Mouse (Mus musculus) testis, adult 2 months (tissue): ENCODE measurements around the gene Sertad3. TPM values are rescaled to one million over a fixed set of nuclear protein-coding genes. Genes with fewer than 3 reads are reported as not detected.

ENCODE experiments used
- H3K27ac ChIP-seq: fragments of 200-500 bp; 2 replicates; pipeline ENCODE4 v1.5.1; 2012; ENCODE audit warnings: low read depth, low read length; ENCODE audit not compliant: control insufficient read depth, insufficient read depth
- H3K27me3 ChIP-seq: fragments of 200-500 bp; 2 replicates; pipeline ENCODE4 v1.6.1; 2012; ENCODE audit warnings: mild to moderate bottlenecking, low read length, moderate library complexity; ENCODE audit not compliant: control insufficient read depth, insufficient read depth
- H3K36me3 ChIP-seq: fragments of 200-500 bp; 2 replicates; pipeline ENCODE4 v1.6.1; 2012; ENCODE audit warnings: mild to moderate bottlenecking, low read length; ENCODE audit not compliant: control insufficient read depth, insufficient read depth
- H3K4me1 ChIP-seq: fragments of 200-500 bp; 2 replicates; pipeline ENCODE4 v1.6.1; 2012; ENCODE audit warnings: low read length; ENCODE audit not compliant: control insufficient read depth, insufficient read depth
- H3K4me3 ChIP-seq: fragments of 200-500 bp; 2 replicates; pipeline ENCODE4 v1.5.1; 2012; ENCODE audit warnings: low read depth, mild to moderate bottlenecking, low read length, moderate library complexity, mixed read lengths; ENCODE audit not compliant: control insufficient read depth
- CTCF ChIP-seq: fragments of 200-500 bp; IDR thresholded peaks from 2 replicates; pipeline ENCODE4 v1.5.1; 2012; ENCODE audit warnings: low read depth, mild to moderate bottlenecking, inconsistent platforms, low read length, moderate library complexity; ENCODE audit not compliant: control insufficient read depth, insufficient read depth, insufficient replicate concordance
- POLR2A ChIP-seq: fragments of 200-500 bp; IDR thresholded peaks from 2 replicates; pipeline ENCODE4 v1.6.1; 2012; ENCODE audit warnings: low read depth, mild to moderate bottlenecking, inconsistent platforms, low read length, moderate library complexity; ENCODE audit not compliant: control insufficient read depth
- polyA plus RNA-seq: library from polyadenylated mRNA; depleted of rRNA; stranded (reverse); fragments of >200 nt; gene quantifications from 2 replicates; pipeline ENCODE4 v1.2.3, GENCODE M21; 2012

The Sertad3 gene
- polyA plus RNA-seq, 1 experiment = 4.7 TPM

DNA sequence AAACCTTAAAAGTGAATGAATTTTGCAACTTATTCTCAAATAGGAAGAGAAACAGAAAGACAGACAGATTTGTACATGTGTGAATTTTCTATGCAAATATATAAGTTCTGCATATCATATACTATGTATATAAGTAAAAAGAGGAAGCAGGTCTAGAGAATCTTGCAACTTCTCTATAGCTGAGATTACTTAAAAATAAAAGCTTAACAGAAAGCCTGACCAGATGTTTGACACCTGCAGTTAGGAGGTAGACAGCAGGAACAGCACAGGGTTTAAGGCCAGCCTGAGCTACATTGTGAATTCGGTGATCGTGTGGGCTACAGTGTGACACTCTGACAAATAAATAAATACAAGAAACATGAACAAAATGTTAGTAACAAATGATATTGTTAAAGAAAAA, 22.2 kb upstream of the Sertad3 start:
- Histone ChIP-seq H3K36me3 (no peaks in the 10 kb centered on the region), H3K27me3 (no peaks in the 10 kb centered on the region), H3K27ac (no peak overlapping the region), H3K4me1 (peaks cover 16% of the 10 kb centered on the region), H3K4me3 (no peak overlapping the region)
- no peak for TF ChIP-seq POLR2A
- TF ChIP-seq CTCF = no peak

DNA sequence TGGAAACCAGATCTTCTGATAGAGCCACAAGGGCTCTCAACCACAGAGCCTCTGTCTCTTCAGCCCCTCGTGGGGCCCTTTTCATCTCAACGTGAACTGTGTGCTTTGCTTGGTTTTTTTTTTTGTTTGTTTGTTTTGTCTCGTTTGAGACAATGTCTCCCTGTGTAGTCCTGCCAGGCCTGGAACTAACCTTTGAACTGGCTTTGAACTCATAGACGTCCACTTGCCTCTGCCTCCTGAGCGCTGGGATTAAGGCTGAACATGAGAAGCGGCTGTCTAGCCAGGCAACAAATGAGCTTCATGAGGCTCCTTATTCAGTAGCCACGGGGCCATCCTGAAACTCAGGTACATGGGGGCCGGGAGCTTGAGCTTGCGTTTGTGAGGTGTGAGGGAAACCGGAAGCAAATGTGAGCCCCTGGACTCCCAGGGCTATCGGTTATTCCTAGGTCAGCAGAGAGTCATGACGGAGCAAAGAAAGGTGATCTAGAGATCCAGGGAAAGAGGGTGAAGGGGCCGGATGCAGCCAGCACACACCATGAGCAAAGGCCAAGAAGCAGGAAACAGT, 21.3 kb upstream of the Sertad3 start:
- Histone ChIP-seq H3K4me1 (peaks cover 14% of the 10 kb centered on the region), H3K27ac (no peak overlapping the region), H3K27me3 (no peaks in the 10 kb centered on the region), H3K4me3 (no peak overlapping the region), H3K36me3 (no peaks in the 10 kb centered on the region)
- no peak for TF ChIP-seq POLR2A
- TF ChIP-seq CTCF = no peak

DNA sequence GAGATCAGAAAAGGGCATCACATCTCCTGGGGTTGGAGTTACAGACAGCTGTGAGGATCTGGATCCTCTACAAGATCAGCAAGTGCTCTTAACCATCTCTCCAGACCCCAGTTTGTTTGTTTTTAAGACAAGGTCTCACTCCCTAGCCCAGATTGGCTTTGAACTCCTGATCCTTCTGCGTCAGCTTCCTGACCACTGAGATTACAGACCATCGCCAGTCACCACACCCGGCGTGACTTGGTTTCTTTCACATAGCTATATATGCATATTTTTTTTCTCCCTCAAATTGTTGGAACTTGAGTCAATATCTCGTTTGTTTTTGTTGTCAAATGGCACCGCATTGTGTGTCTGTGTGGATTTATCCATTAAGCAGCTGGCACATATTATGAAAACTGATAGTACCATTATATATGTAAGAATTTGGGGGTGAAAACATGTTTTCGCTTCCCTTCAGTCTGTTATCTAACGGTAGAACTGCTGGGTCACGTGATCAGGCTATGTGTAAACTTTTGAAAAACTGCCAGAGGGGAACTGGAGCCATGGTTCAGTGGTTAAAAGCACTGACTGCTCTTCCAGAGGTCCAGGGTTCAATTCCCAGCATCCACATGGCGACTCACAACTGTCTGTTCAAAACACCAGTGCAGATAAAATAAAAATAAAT, 19.0 kb upstream of the Sertad3 start:
- Histone ChIP-seq H3K4me1 (peaks cover 3% of the 10 kb centered on the region), H3K27me3 (no peaks in the 10 kb centered on the region), H3K4me3 (no peak overlapping the region), H3K27ac (no peak overlapping the region), H3K36me3 (no peaks in the 10 kb centered on the region)
- TF ChIP-seq POLR2A (no peak), CTCF (no peak)

DNA sequence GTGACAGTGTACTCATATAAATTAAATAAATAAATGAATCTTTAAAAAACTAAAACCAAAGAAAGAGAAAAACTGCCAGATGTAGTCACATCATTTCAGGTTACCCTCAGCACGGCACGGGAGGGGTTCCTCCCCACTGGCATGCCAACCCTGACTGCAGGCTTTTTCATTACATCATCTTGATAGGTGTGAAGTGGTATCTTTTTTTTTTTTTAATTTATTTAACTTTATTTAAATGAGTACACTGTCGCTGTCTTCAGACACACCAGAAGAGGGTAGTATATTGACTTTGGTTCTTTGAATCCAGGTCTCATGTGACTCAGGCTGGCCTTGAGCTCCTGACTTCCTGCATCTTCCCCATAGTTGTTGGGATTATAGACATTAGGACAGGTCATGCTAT, 18.3 kb upstream of the Sertad3 start:
- no peaks in the 10 kb centered on the region for H3K36me3 ChIP-seq
- TF ChIP-seq CTCF (no peak), POLR2A (no peak)
- H3K27ac ChIP-seq = no peak overlapping the region
- H3K4me3 ChIP-seq = no peak overlapping the region
- H3K27me3 ChIP-seq = no peaks in the 10 kb centered on the region
- peaks cover 3% of the 10 kb centered on the region for H3K4me1 ChIP-seq

DNA sequence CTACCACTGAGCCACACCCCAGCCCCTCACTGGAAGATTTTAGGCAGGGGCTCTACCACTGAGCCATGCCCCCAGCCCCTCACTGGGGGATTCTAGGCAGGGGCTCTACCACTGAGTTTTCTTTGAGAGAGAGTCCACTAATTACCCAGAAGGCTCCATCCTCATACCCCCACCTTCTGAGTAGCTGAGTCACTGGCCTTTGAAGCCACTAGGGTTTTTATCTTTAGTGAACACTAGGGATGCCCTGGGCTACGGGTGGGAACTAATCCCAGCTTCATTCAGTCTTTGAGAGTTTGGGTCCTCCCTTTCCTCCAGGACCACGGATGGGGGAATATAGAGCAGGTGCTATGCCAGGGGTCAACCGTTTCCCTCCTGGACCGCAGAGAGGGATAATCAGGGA, 15.0 kb upstream of the Sertad3 start:
- peaks cover 2% of the 10 kb centered on the region for H3K4me1 ChIP-seq
- H3K36me3 ChIP-seq = no peaks in the 10 kb centered on the region
- H3K27me3 ChIP-seq = no peaks in the 10 kb centered on the region
- H3K27ac ChIP-seq = no peak overlapping the region
- TF ChIP-seq POLR2A = no peak
- TF ChIP-seq CTCF = no peak
- no peak overlapping the region for H3K4me3 ChIP-seq

DNA sequence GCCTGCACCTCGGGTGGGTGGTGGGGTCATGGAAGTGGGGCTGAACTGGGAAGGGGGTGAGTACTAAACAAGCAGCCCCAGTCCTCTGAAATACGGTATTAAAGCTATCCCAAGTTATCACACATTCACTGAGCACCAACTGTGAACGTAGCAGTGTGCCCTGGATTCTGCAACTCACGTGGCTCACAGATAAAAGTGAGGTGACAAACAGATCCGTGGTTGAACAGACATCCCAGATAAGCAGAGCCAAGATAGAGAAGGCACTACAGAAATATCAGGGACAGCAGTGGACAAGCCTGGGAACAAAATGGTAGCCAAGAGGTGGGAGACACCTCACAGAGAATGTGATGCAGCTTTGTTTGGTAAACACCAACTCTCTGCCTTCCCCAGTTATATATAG, 13.9 kb upstream of the Sertad3 start:
- no peaks in the 10 kb centered on the region for H3K36me3 ChIP-seq
- H3K27ac ChIP-seq = no peak overlapping the region
- peaks cover 2% of the 10 kb centered on the region for H3K4me1 ChIP-seq
- no peaks in the 10 kb centered on the region for H3K27me3 ChIP-seq
- no peak overlapping the region for H3K4me3 ChIP-seq
- no peak for TF ChIP-seq POLR2A
- no peak for TF ChIP-seq CTCF

DNA sequence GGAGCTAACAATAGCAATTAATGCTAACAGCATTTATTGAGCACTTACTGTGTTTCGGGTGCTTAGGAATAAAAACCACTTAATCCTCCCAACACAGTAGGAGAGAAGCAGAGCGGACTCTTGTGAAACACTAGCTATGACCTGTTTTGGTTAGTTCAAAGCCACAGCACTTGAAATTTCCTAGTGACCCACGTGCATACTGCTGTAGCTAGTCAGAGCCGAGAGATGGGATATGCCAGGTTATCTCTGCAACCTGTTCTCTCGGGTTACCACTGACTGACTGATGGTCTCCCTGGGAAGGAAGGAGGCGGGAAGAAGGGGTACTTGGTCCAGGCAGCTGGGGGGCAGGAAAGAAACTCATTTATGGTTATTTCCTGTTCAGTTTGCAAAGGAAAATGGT, 13.1 kb upstream of the Sertad3 start:
- Histone ChIP-seq H3K4me3 (no peak overlapping the region), H3K36me3 (no peaks in the 10 kb centered on the region), H3K4me1 (peaks cover 2% of the 10 kb centered on the region), H3K27me3 (no peaks in the 10 kb centered on the region), H3K27ac (no peak overlapping the region)
- TF ChIP-seq POLR2A = no peak
- no peak for TF ChIP-seq CTCF

DNA sequence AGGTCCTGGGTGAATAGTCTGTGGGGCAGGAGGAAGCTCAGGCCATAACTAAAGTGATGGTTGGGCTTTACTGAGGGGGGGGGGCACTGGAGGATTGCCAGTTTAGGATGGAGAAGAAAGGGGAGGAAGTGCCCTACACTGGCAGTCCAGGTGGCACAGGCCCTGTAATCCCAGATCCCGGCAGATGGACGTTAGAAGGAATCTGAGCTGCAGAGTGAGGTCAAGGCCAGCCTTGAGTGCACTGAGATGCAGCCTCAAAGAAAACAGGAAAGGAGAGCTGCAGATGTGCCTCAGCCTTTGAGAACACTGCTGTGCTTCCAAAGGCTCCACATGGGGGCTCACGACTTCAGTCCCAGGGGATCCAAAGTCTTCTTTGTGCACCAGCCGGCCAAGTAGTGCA, 5.9 kb upstream of the Sertad3 start:
- Histone ChIP-seq H3K27me3 (no peaks in the 10 kb centered on the region), H3K4me1 (no peaks in the 10 kb centered on the region; the same call in 1 of the 2 replicates), H3K27ac (no peak overlapping the region), H3K4me3 (no peak overlapping the region), H3K36me3 (no peaks in the 10 kb centered on the region)
- TF ChIP-seq POLR2A (no peak), CTCF (no peak)
